Mouse (Mus musculus) heart, adult 2 months (tissue): ENCODE results near the gene Otop2. TPM values are rescaled to one million over a fixed set of nuclear protein-coding genes. Genes with fewer than 3 reads are reported as not detected.
A peak's percentile ranks its signal among the peaks of the same experiment; 100 is the strongest.

Source experiments
- DNase-seq, 2 experiments: peaks; one replicate each; pipeline ENCODE4 v3.0.0; 2021
- H3K27ac ChIP-seq: fragments of 200-600 bp; 2 replicates; pipeline ENCODE4 v1.8.1; 2022
- H3K27me3 ChIP-seq: fragments of 200-500 bp; 2 replicates; pipeline ENCODE4 v1.6.1; 2012; ENCODE audit warnings: mild to moderate bottlenecking, low read length, inconsistent platforms, mixed read lengths; ENCODE audit not compliant: control insufficient read depth, insufficient read depth
- H3K36me3 ChIP-seq: fragments of 200-500 bp; 2 replicates; pipeline ENCODE4 v1.6.1; 2012; ENCODE audit warnings: low read length, inconsistent platforms; ENCODE audit not compliant: control insufficient read depth, insufficient read depth
- H3K4me1 ChIP-seq: fragments of 200-500 bp; 2 replicates; pipeline ENCODE4 v1.6.1; 2011; ENCODE audit warnings: low read length; ENCODE audit not compliant: control insufficient read depth, insufficient read depth
- H3K4me3 ChIP-seq: fragments of 200-600 bp; 2 replicates; pipeline ENCODE4 v1.8.1; 2022
- H3K79me2 ChIP-seq: fragments of 200-500 bp; replicated peaks from 2 replicates; pipeline ENCODE4 v1.6.1; 2012; ENCODE audit warnings: mild to moderate bottlenecking, inconsistent platforms, low read length, moderate library complexity, mixed read lengths; ENCODE audit not compliant: control insufficient read depth, insufficient read depth
- H3K9ac ChIP-seq: fragments of 200-500 bp; 2 replicates; pipeline ENCODE4 v1.6.1; 2012; ENCODE audit warnings: low read depth, mild to moderate bottlenecking, control low read depth, inconsistent platforms, low read length, mixed read lengths
- CTCF ChIP-seq: fragments of 200-600 bp; IDR thresholded peaks from 2 replicates; pipeline ENCODE4 v1.8.1; 2022; ENCODE audit warnings: antibody characterized with exemption, mild to moderate bottlenecking, moderate library complexity
- EP300 ChIP-seq: fragments of 200-500 bp; IDR thresholded peaks from 2 replicates; pipeline ENCODE4 v1.6.1; 2011; ENCODE audit warnings: low read depth, low read length, control low read depth; ENCODE audit not compliant: insufficient read depth
- POLR2A ChIP-seq: fragments of 200-500 bp; IDR thresholded peaks from 2 replicates; pipeline ENCODE4 v1.6.1; 2011; ENCODE audit warnings: mild to moderate bottlenecking, low read depth, low read length, control low read depth; ENCODE audit not compliant: insufficient read depth
- WGBS: fragments of 180-500 bp; shearing (Covaris S2); methylation state at CpG from one replicate; pipeline ENCODE4 v1.1.7; 2018; 5-methylcytosine and 5-hydroxymethylcytosine counted together
- intact Hi-C: fragments of 180-260 bp; cut with DNase I; formaldehyde crosslinking; loops from one replicate; pipeline ENCODE4 v1.15.1; 2025
- polyA plus RNA-seq: library from polyadenylated mRNA; depleted of rRNA; stranded (reverse); fragments of >200 nt; gene quantifications from 2 replicates; pipeline ENCODE4 v1.2.3, GENCODE M21; 2012
- total RNA-seq, 2 experiments: library from RNA; stranded (reverse); gene quantifications; 2 replicates each; pipeline ENCODE4 v1.2.3; 2021

Gene Otop2
- total and polyA plus RNA-seq, 3 experiments: not detected

- H3K27me3 ChIP-seq: 0 out of 2 replicates have a peak, but pooled peaks cover 3% of the 10 kb centered on the region
- intact Hi-C loops: no loop called here
Observed at GRCm38 (mm10) chr11:115371354-115371753, 64.4 kb downstream of the Otop2 start.

DNA sequence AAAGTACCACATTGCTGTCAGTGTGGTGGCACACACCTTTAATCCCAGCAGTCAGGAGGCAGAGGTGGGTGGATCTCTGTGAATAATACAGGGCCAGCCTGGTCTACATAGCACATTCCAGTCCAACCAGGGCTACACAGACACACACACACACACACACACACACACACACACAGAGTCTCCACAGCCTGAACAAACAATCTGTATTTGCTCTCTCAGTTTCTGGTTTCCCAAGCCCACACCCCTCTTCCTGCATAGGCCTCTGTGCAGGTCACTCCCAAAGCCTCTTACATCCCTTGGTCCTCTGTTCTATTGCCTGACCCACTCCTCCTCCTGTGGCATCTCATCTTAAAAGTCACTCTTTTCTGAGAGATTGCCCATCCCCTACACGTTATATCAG is 65.1 kb downstream of the Otop2 start:
- intact Hi-C loops: no loop called here

More at GRCm38 (mm10) chr11:115371354-115371753, 64.4 kb downstream of the Otop2 start:
- H3K4me3 ChIP-seq: no peak overlapping the region
- H3K36me3 ChIP-seq: no peaks in the 10 kb centered on the region
- TF ChIP-seq CTCF: no peak
- TF ChIP-seq EP300: no peak
- no peak for TF ChIP-seq POLR2A
- no peak for DNase-seq
- peaks cover 4% of the 10 kb centered on the region for H3K4me1 ChIP-seq
- H3K27ac ChIP-seq: no peak overlapping the region
- no peak overlapping the region for H3K9ac ChIP-seq
- WGBS: 62% methylated on average over 8 of the region's 8 CpGs
- H3K79me2 ChIP-seq: no peaks in the 10 kb centered on the region

GRCm38 (mm10) chr11:115372737-115373136 is 65.8 kb downstream of the Otop2 start:
- DNase-seq: no peak
- Histone ChIP-seq H3K79me2 (no peaks in the 10 kb centered on the region), H3K27ac (no peak overlapping the region), H3K36me3 (no peaks in the 10 kb centered on the region), H3K4me1 (peaks cover 4% of the 10 kb centered on the region), H3K4me3 (no peak overlapping the region), H3K27me3 (no peaks in the 10 kb centered on the region), H3K9ac (no peak overlapping the region)
- 55% methylated on average over 2 of the region's 2 CpGs for WGBS
- intact Hi-C loops: no loop called here
- TF ChIP-seq CTCF (0 out of 2 replicates have a peak, but pooled peaks have one; percentile 14), EP300 (no peak)

More for the DNA sequence above, 65.1 kb downstream of the Otop2 start:
- 0 out of 2 replicates have a peak, but pooled peaks cover 2% of the 10 kb centered on the region for H3K27me3 ChIP-seq
- H3K36me3 ChIP-seq: no peaks in the 10 kb centered on the region
- no peaks in the 10 kb centered on the region for H3K79me2 ChIP-seq
- H3K9ac ChIP-seq: no peak overlapping the region
- WGBS: 71% methylated on average over 1 of the region's 1 CpGs
- H3K4me3 ChIP-seq: no peak overlapping the region
- no peak for TF ChIP-seq EP300
- no peak for TF ChIP-seq POLR2A
- no peak for TF ChIP-seq CTCF
- H3K27ac ChIP-seq: no peak overlapping the region
- no peak for DNase-seq
- H3K4me1 ChIP-seq: peaks cover 4% of the 10 kb centered on the region

DNA sequence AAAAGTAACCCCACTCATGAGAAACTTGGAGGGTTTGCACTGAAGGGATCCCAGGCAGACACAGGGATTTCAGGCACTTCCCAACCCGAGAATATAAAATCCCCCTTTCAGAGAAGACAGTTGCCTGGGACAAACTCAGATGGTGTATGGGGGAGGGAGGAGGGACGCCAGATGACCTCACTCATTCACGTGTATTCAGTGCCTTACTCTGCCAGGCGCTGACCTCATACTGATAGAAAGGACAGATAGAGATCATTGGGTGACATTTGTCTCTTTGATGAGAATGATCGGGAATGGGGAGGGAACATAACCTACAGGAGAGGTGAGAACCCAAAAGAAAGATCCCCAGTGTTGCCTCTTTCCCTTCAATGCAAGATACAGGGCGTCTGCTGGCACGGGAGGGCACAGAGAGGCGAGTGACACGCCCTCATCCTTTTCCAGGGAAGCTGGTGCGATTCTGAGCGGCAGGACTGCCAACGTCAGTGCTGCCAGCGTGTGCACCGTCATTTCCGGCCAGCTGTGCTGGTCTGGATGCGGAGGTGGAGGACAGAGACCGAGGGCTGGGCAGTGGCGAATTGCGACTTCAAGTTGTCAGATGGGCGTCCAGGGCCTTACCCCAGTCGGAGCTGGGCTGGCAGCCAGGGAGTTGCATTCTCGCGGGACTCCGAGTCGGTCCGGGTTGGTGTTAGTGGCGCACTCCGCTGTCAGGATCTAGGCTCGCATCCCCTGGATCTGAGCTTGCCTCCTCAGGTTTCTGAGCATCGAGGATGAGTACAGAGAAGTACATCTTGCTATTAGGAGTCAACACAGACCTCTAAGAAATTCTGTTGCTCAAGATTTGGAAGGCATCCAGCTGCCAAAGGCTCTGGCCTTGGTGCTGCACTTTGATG is 67.1 kb downstream of the Otop2 start:
- WGBS: 2% methylated on average over 30 of the region's 30 CpGs
- Histone ChIP-seq H3K9ac (peak overlapping the region; percentile 64), H3K27ac (peak overlapping the region; percentile 65), H3K79me2 (no peaks in the 10 kb centered on the region), H3K4me3 (peak overlapping the region; percentile 46), H3K4me1 (peaks cover 4% of the 10 kb centered on the region), H3K36me3 (no peaks in the 10 kb centered on the region), H3K27me3 (no peaks in the 10 kb centered on the region)
- peak; percentile 81 to 82 for DNase-seq
- peak; percentile 47; the same call in 1 of the 2 replicates for TF ChIP-seq POLR2A
- 0 out of 2 replicates have a peak, but pooled peaks have one; percentile 41 for TF ChIP-seq EP300
- TF ChIP-seq CTCF: no peak
- intact Hi-C loops: no loop called here

- peak overlapping the region; percentile 46 for H3K4me3 ChIP-seq
- TF ChIP-seq EP300: no peak
- H3K79me2 ChIP-seq: no peaks in the 10 kb centered on the region
- no peak overlapping the region for H3K9ac ChIP-seq
- H3K36me3 ChIP-seq: no peaks in the 10 kb centered on the region
- peak in 1 of 2 experiments; percentile 21 for DNase-seq
- H3K27me3 ChIP-seq: no peaks in the 10 kb centered on the region
- intact Hi-C loops: no loop called here
- 52% methylated on average over 12 of the region's 12 CpGs for WGBS
- peaks cover 4% of the 10 kb centered on the region for H3K4me1 ChIP-seq
- no peak overlapping the region; the same call in 1 of the 2 replicates for H3K27ac ChIP-seq
Observed at GRCm38 (mm10) chr11:115374695-115375425, 67.9 kb downstream of the Otop2 start.

DNA sequence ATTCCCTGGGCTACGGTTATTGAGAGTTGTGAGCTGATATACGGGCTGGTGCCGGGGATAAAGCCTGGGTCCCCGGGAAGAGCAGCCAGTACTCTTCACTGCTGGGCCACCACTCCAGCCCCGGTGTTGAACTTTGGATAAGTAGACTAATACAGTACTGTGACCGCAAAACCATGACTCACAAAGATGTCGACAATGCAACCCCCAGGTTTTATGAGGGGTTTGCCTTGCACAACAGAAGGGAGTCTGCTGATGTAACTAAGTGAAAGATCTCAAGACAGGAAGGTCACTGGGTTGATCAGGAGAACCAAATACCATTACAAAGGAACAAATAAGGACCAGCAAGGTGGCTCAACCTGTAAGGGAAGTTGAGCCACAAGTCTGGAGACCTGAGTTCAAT is 69.8 kb downstream of the Otop2 start:
- Histone ChIP-seq H3K36me3 (no peaks in the 10 kb centered on the region), H3K79me2 (no peaks in the 10 kb centered on the region), H3K27ac (no peak overlapping the region), H3K4me3 (no peak overlapping the region), H3K27me3 (no peaks in the 10 kb centered on the region), H3K4me1 (peaks cover 4% of the 10 kb centered on the region), H3K9ac (no peak overlapping the region)
- intact Hi-C loops: no loop called here
- TF ChIP-seq POLR2A (no peak), EP300 (no peak), CTCF (no peak)
- no peak for DNase-seq
- WGBS: 59% methylated on average over 7 of the region's 7 CpGs
